Mouse (Mus musculus) forebrain, embryonic 12.5 days (tissue): ENCODE measurements around the gene Treh. TPM values are rescaled to one million over a fixed set of nuclear protein-coding genes. Genes with fewer than 3 reads are reported as not detected.
"Not testable (repeated sequence)": the region's sequence is repeated elsewhere in the genome, so short reads cannot be mapped to it uniquely, and the experiment has no call there.

Experiments used
- ATAC-seq: fragments of 200-750 bp; cut with Nextera tagmentation; 2 replicates; pipeline ENCODE4 v1.8.0; 2017; ENCODE audit warnings: moderate TSS enrichment; ENCODE audit not compliant: low FRiP score
- H3K27ac ChIP-seq: fragments of 300-500 bp; sonication (generic); 2 replicates; pipeline ENCODE4 v1.5.1; 2016; ENCODE audit warnings: mild to moderate bottlenecking
- H3K27me3 ChIP-seq: fragments of 300-500 bp; sonication (generic); 2 replicates; pipeline ENCODE4 v1.6.1; 2016; ENCODE audit warnings: mild to moderate bottlenecking
- H3K36me3 ChIP-seq: fragments of 300-500 bp; sonication (generic); replicated peaks from 2 replicates; pipeline ENCODE4 v1.6.1; 2016; ENCODE audit warnings: mild to moderate bottlenecking
- H3K4me1 ChIP-seq: fragments of 300-500 bp; sonication (generic); 2 replicates; pipeline ENCODE4 v1.6.1; 2016
- H3K4me2 ChIP-seq: fragments of 300-500 bp; sonication (generic); 2 replicates; pipeline ENCODE4 v1.6.1; 2016; ENCODE audit warnings: mild to moderate bottlenecking, moderate library complexity
- H3K4me3 ChIP-seq: fragments of 300-500 bp; sonication (generic); replicated peaks from 2 replicates; pipeline ENCODE4 v1.5.1; 2016; ENCODE audit warnings: mild to moderate bottlenecking
- H3K9ac ChIP-seq: fragments of 300-500 bp; sonication (generic); 2 replicates; pipeline ENCODE4 v1.6.1; 2016; ENCODE audit warnings: mild to moderate bottlenecking
- H3K9me3 ChIP-seq: fragments of 300-500 bp; sonication (generic); 2 replicates; pipeline ENCODE4 v1.6.1; 2016
- WGBS: fragments of 180-500 bp; shearing (Covaris S2); methylation state at CpG from one replicate; pipeline ENCODE4 v1.1.7; 2016; 5-methylcytosine and 5-hydroxymethylcytosine counted together
- polyA plus RNA-seq: library from polyadenylated mRNA; unstranded; fragments of >200 nt; fragmentation: Nextera tagmentation; extraction: Ambion mirVana; gene quantifications from 2 replicates; pipeline ENCODE4 v1.2.1, GENCODE M21; 2016

The Treh gene
- polyA plus RNA-seq, result not detected in 2 replicates

DNA sequence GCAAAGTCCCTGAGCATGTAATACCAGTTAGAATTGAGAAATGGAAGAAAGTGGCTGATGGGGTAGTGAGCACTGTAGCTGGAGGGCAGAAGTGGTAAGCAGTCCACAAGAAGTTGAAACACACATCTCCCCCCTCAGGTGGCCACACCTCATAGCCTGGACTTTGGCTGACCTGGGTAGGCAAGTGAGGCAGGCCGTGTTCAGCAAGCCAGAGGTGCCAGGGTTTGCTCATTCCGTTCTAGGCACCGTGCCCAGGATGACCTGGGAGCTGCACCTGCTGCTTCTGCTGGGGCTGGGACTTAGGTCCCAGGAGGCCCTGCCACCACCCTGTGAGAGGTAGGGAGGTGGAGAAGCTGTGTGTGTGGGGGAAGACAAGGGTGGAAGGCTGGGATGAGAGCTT lies at the start of gene Treh:
Gene Treh (plus strand): TSS at position 229 of the 400 bp plus-strand sequence.
- ATAC-seq, result no peak

DNA sequence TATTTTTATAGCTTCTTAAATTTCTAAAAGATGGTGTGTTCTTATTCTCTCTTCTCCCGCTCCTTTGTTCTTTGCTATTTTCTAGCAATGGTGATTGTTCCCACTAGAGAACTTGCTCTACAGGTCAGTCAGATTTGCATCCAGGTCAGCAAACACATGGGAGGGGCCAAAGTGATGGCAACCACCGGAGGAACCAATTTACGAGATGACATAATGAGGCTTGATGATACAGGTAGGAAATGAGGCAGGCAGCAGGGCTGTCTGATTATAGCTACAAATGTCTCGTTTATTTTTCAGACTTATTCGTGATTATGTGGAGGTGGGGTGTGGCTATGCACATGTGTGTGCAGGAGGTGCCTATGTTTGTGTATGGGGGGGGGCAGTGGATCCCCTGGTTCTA lies 48.6 kb upstream of the Treh start:
- no peak overlapping the region for H3K9ac ChIP-seq
- 80% methylated on average over 5 of the region's 5 CpGs for WGBS
- no peak for ATAC-seq
- no peak overlapping the region for H3K4me2 ChIP-seq
- H3K4me3 ChIP-seq, result no peak overlapping the region
- no peak overlapping the region for H3K27ac ChIP-seq
- H3K9me3 ChIP-seq, result no peaks in the 10 kb centered on the region
- no peaks in the 10 kb centered on the region for H3K4me1 ChIP-seq
- peaks cover 84% of the 10 kb centered on the region for H3K36me3 ChIP-seq
- H3K27me3 ChIP-seq, result no peaks in the 10 kb centered on the region

More for the DNA sequence above, at the start of gene Treh:
- WGBS, result 91% methylated on average over 3 of the region's 3 CpGs
- Histone ChIP-seq H3K36me3 (no peaks in the 10 kb centered on the region), H3K4me1 (no peaks in the 10 kb centered on the region), H3K4me3 (no peak within 1 kb of the TSS), H3K27me3 (no peaks in the 10 kb centered on the region), H3K9ac (no peak within 1 kb of the TSS), H3K9me3 (no peaks in the 10 kb centered on the region), H3K4me2 (no peak within 1 kb of the TSS), H3K27ac (no peak within 1 kb of the TSS)

DNA sequence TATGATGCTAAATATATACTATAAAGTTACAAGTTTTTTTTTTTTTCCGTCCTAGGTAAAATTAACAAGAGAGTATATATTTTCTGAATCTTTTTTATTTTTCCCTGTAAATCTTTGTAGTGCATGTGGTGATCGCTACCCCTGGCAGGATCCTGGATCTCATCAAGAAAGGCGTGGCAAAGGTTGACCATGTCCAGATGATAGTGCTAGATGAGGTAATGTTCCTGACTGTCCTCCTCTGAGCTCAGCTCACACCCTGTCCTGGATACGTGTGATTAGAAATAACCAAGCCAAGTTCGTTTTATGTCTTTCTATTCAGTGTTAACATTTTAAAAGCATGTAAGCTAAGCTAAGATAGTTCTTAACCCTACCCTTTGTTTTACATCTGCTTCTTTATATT lies 46.8 kb upstream of the Treh start:
- H3K9ac ChIP-seq, result no peak overlapping the region
- no peak overlapping the region for H3K27ac ChIP-seq
- H3K4me3 ChIP-seq, result no peak overlapping the region
- H3K36me3 ChIP-seq, result peaks cover 85% of the 10 kb centered on the region
- no peaks in the 10 kb centered on the region for H3K27me3 ChIP-seq
- 92% methylated on average over 5 of the region's 5 CpGs for WGBS
- no peak for ATAC-seq
- no peak overlapping the region for H3K4me2 ChIP-seq
- H3K9me3 ChIP-seq, result no peaks in the 10 kb centered on the region
- no peaks in the 10 kb centered on the region for H3K4me1 ChIP-seq

DNA sequence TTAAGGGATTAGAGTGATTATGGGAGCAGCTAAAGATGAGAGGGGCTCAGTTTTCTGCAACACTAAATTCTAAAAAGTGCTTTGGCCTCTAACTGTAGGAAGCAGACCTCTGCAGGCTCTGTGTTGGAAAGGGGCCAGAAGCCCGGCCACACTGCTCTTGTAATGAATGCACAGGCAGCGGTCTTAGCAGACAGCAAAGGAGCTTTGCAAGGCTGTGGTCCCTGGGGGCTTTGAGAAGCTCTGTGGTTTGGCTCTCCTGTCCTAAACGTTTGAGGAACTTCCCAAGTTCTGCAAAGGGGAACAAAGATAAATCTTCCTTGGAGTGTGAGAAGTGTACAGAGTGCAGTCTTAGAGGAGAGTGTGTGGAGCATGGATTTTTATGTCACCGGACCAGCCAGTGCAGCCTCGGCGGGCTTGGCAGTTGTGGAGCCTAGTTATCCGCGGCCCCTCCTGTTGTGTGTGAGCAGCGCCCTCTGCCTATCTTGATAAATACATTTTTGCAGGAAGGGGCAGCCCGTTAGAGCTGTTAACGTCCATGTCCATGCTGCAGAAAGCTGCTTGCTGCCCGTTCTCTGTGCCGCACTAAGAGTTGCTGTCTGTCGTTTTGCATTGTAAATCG lies 35.4 kb upstream of the Treh start:
- Histone ChIP-seq H3K27me3 (no peaks in the 10 kb centered on the region), H3K36me3 (peaks cover 72% of the 10 kb centered on the region), H3K4me1 (no peaks in the 10 kb centered on the region), H3K9me3 (no peaks in the 10 kb centered on the region), H3K4me3 (no peak overlapping the region), H3K4me2 (no peak overlapping the region), H3K27ac (no peak overlapping the region), H3K9ac (no peak overlapping the region)
- WGBS, result 85% methylated on average over 15 of the region's 15 CpGs
- no peak for ATAC-seq

GRCm38 (mm10) chr9:44638726-44639125 lies 34.3 kb upstream of the Treh start:
- H3K36me3 ChIP-seq, result peaks cover 61% of the 10 kb centered on the region
- H3K27ac ChIP-seq, ATAC-seq, H3K4me2 ChIP-seq, H3K27me3 ChIP-seq, H3K4me1 ChIP-seq, H3K9me3 ChIP-seq, H3K4me3 ChIP-seq, H3K9ac ChIP-seq: not testable (repeated sequence)
- WGBS, result 96% methylated on average over 9 of the region's 9 CpGs

GRCm38 (mm10) chr9:44640028-44640427 lies 33.0 kb upstream of the Treh start:
- peaks cover 48% of the 10 kb centered on the region for H3K36me3 ChIP-seq
- not testable (repeated sequence) for H3K9me3 ChIP-seq, H3K4me2 ChIP-seq, H3K9ac ChIP-seq, ATAC-seq, H3K4me3 ChIP-seq, H3K4me1 ChIP-seq, H3K27ac ChIP-seq, H3K27me3 ChIP-seq
- 89% methylated on average over 1 of the region's 1 CpGs for WGBS

DNA sequence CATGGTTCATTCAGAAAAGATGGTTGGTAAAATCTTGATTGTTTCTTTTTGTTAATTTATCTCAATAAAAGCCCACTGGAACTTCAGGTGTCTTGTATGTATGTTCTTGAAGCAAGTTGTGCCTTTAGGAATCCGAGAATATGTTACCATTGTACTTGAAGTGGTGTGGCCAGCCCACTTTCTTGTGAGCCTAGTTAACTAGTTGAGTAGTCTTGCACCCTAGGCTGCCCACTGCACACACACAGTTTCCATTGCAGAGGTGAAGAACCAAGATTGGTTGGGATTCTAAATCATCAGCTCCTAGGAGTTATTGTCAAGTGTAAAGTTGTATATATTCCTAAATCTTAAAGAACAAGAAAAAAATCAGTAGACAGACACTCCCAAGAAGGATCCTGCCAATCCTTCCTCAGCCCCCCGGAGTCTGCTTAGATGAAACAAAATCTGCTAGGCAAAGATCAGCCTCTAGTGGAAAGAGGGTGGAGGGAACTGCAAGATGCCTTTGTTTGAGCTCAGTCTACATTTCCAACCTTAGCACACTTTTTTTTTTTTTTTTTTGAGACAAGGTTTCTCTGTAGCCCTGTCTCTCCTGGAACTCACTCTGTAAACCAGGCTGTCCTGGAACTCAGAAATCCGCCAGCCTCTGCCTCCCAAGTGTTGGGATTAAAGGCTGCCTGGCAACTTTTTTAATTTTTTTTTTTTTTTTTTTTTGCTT lies 32.2 kb upstream of the Treh start:
- Histone ChIP-seq H3K27me3 (no peaks in the 10 kb centered on the region), H3K4me3 (no peak overlapping the region), H3K27ac (no peak overlapping the region), H3K36me3 (peaks cover 40% of the 10 kb centered on the region), H3K9me3 (no peaks in the 10 kb centered on the region), H3K4me1 (no peaks in the 10 kb centered on the region), H3K4me2 (no peak overlapping the region), H3K9ac (no peak overlapping the region)
- WGBS, result 89% methylated on average over 3 of the region's 3 CpGs
- ATAC-seq, result no peak

DNA sequence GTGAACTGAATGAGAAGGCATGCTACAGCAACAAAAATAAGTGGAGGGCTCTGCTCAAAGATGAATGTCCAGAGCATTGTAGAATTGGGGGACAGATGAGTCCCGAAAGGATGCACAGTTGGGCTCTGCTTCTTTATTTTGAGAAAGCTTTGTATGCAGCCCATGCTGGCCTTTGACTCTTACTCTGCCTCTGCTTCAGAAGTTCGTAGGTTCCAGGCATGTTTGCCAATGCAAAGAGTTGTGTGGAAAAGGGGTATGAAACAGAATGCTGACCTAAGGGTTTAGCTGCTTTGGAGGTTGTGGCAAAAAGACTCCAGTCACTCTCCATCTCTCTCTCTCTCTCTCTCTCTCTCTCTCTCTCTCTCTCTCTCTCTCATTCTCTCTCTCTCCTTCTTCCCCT lies 31.4 kb upstream of the Treh start:
- Histone ChIP-seq H3K27ac (no peak overlapping the region), H3K9me3 (no peaks in the 10 kb centered on the region), H3K27me3 (no peaks in the 10 kb centered on the region), H3K4me1 (no peaks in the 10 kb centered on the region), H3K9ac (no peak overlapping the region), H3K4me3 (no peak overlapping the region), H3K4me2 (no peak overlapping the region), H3K36me3 (peaks cover 32% of the 10 kb centered on the region)
- ATAC-seq, result no peak
- 90% methylated on average over 2 of the region's 2 CpGs for WGBS

DNA sequence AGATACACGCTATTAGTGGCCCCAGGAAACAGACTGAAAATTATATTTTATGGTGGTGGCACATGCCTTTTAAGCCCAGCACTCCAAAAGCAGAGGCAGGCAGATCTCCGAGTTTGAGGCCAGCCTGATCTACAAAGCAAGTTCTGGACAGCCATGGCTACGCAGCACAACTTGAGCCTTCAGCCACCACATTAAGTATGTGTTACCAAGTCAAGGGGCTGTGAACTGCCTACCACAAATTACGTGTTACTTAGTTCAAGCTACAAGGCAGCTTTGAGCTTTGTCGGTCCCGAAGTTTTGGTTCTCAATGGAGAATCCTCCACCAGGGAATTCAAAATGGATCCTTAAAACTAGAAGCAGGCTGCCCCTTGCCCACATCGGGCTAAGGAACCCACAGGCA lies 29.9 kb upstream of the Treh start:
- no peak overlapping the region for H3K4me2 ChIP-seq
- H3K36me3 ChIP-seq, result peaks cover 17% of the 10 kb centered on the region
- H3K9ac ChIP-seq, result no peak overlapping the region
- H3K4me1 ChIP-seq, result no peaks in the 10 kb centered on the region
- no peaks in the 10 kb centered on the region for H3K27me3 ChIP-seq
- WGBS, result 95% methylated on average over 7 of the region's 7 CpGs
- H3K9me3 ChIP-seq, result no peaks in the 10 kb centered on the region
- no peak overlapping the region for H3K4me3 ChIP-seq
- no peak for ATAC-seq
- no peak overlapping the region for H3K27ac ChIP-seq

DNA sequence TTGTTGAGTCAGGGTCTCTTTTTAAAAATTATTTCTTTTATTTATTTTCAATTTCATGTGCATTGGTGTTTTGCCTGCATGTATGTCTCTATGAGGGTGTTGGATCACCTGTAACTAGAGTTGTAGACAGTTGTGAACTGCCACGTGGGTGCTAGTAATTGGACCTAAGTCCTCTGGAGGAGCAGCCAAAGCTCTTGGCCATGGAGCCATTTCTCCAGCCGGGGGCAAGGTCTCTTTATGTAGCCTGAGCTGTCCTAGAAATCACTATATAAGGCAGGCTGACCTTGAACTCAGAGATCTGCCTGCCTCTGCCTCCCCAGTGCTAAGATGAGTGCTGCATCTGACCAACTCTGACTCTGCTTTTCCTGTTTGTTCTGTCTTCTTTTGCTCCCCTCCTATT lies 28.8 kb upstream of the Treh start:
- WGBS, result 90% methylated on average over 2 of the region's 2 CpGs
- ATAC-seq, result no peak
- Histone ChIP-seq H3K27ac (no peak overlapping the region), H3K4me1 (no peaks in the 10 kb centered on the region), H3K4me3 (no peak overlapping the region), H3K4me2 (no peak overlapping the region), H3K9me3 (no peaks in the 10 kb centered on the region), H3K9ac (no peak overlapping the region), H3K36me3 (peaks cover 9% of the 10 kb centered on the region), H3K27me3 (no peaks in the 10 kb centered on the region)

- Histone ChIP-seq H3K27ac (no peak overlapping the region), H3K27me3 (no peaks in the 10 kb centered on the region), H3K4me2 (no peak overlapping the region), H3K36me3 (peaks cover 4% of the 10 kb centered on the region), H3K9me3 (no peaks in the 10 kb centered on the region), H3K9ac (no peak overlapping the region), H3K4me3 (no peak overlapping the region), H3K4me1 (no peaks in the 10 kb centered on the region)
- ATAC-seq, result no peak
- 70% methylated on average over 5 of the region's 5 CpGs for WGBS
Measured at GRCm38 (mm10) chr9:44645481-44645880, 27.6 kb upstream of the Treh start.

GRCm38 (mm10) chr9:44645924-44646323 lies 27.1 kb upstream of the Treh start:
- Histone ChIP-seq H3K9me3 (no peaks in the 10 kb centered on the region), H3K9ac (no peak overlapping the region), H3K4me3 (no peak overlapping the region), H3K36me3 (no peaks in the 10 kb centered on the region; the same call in none of the 2 replicates), H3K27me3 (no peaks in the 10 kb centered on the region), H3K27ac (no peak overlapping the region), H3K4me2 (no peak overlapping the region), H3K4me1 (no peaks in the 10 kb centered on the region)
- no peak for ATAC-seq
- 72% methylated on average over 15 of the region's 15 CpGs for WGBS

DNA sequence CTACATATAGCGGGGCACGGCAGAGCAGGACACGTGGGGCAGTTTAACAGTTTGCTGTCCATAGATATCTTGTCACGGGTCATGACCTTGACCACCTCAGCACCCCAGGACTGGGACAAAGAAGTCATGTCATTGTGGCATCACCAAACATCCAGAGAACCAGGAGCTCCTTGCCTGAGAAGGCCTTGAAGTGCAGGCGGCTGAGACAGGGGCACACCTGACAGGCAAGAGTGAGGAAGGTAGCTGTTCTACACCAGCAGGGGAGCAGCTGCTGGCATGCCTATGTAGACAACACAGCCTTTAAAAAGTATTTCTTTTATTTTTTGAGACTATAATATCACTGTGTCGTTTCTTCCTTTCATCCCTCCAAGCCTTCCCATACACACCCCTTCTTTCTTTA lies 26.7 kb upstream of the Treh start:
- Histone ChIP-seq H3K9me3 (no peaks in the 10 kb centered on the region), H3K27me3 (no peaks in the 10 kb centered on the region), H3K9ac (no peak overlapping the region), H3K4me1 (no peaks in the 10 kb centered on the region), H3K27ac (no peak overlapping the region), H3K4me3 (no peak overlapping the region), H3K36me3 (no peaks in the 10 kb centered on the region; the same call in 1 of the 2 replicates), H3K4me2 (no peak overlapping the region)
- 91% methylated on average over 6 of the region's 6 CpGs for WGBS
- ATAC-seq, result no peak
